Mouse (Mus musculus): Measurements from ENCODE around the gene Olfr1151. TPM values are rescaled to one million over a fixed set of nuclear protein-coding genes. Genes with fewer than 3 reads are reported as not detected.

Gene Olfr1151
- polyA plus RNA-seq (2017; shearing (Covaris generic)), result under 1 TPM in 1 of 2 experiments, not detected in 1; 0.45 TPM

DNA sequence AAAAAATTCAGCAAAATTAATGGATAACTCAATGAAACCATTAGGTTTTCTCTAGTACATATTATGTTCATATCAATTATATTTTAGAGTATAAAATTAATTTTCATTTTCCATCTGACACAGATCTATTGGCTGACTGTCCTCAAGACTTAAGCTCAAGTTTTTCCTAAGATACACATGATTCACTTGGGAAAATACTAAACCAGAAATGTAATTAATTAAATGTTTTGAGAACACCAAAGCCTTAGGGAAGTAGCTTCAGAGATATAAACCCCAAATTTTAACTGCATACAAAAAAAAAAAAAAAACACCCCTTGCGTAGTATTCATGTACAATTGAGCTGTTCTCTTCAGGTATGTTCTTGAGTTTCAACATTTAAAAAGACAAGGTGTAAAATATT is at the start of gene Olfr1151:
Gene Olfr1151, plus strand, starts transcription at position 301 of the 400 bp plus-strand sequence.

GRCm38 (mm10) chr2:87809522-87809921 is 46.1 kb upstream of the Olfr1151 start, which contains the start of gene Olfr1145:
Gene Olfr1145 (plus strand): TSS chr2:87809822.

DNA sequence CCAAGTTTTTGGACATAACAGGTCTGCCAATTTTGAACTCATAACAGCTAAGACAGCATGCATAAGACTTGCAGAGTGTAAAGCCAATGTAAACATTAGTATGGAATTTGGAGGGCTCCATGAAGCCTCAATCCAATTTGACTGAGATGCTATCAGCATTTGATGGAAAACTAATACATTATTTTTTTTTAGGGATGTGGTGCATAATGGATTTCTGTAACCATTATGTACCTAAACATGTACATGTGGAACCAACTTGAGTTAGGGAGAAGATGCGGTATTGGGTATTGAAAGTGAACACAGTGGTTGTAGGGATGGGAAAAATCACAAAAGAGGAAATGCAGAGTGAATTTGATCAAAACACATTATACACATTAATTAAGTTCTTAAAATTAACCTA is 25.4 kb upstream of the Olfr1151 start, which contains the start of gene Olfr1148:
Gene Olfr1148, plus strand, starts transcription at position 301 of the 400 bp plus-strand sequence.

GRCm38 (mm10) chr2:87843693-87844092 is 12.0 kb upstream of the Olfr1151 start, which contains the start of gene Olfr1150-ps1:
Gene Olfr1150-ps1 (plus strand): TSS chr2:87843993.

GRCm38 (mm10) chr2:87866192-87866591 is 10.5 kb downstream of the Olfr1151 start, which contains the start of gene Olfr1152:
Gene Olfr1152 (plus strand): TSS chr2:87866492.

GRCm38 (mm10) chr2:87894662-87895061 is 39.0 kb downstream of the Olfr1151 start, which contains the start of gene Olfr1153:
Gene Olfr1153 (plus strand): TSS chr2:87894962.

DNA sequence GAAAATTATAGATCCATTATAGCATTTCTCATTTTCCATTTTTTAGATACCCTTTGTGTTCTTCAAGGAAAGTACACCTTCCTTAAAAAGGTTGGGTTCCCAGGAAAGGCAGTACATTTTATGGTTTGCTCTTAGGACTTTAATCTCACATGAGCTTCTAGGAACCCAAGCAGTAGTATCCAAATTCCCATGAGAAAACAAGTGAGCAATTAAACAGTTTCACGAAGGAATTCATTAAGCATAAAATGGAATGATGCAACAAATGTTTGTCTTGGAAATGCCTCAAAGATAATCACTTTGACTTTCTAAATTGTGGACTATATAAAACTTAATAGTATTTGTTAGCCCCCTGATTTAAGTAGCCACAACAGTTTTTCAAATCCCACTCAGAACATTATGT is 49.4 kb downstream of the Olfr1151 start, which contains the start of gene Olfr1154:
Gene Olfr1154, minus strand, starts transcription at position 101 of the 400 bp plus-strand sequence.

Other genes with a start within 250 kb of the Olfr1151 start
- gene Olfr1130, start 249.7 kb upstream of the Olfr1151 start, polyA plus RNA-seq (2017; shearing (Covaris generic)), result not detected
- gene Olfr1131, start 228.8 kb upstream of the Olfr1151 start, polyA plus RNA-seq (2017; shearing (Covaris generic)), result under 1 TPM in 1 of 2 experiments, not detected in 1; 0.23 TPM
- gene Olfr1132, start 218.3 kb upstream of the Olfr1151 start, polyA plus RNA-seq (2017; shearing (Covaris generic)), result under 1 TPM in 1 of 2 experiments, not detected in 1; 0.25 TPM
- under 1 TPM in 1 of 2 experiments, not detected in 1; 0.53 TPM for gene Olfr1133, start 208.5 kb upstream of the Olfr1151 start, polyA plus RNA-seq (2017; shearing (Covaris generic))
- not detected for gene Olfr1134, start 197.4 kb upstream of the Olfr1151 start, polyA plus RNA-seq (2017; shearing (Covaris generic))
- gene Olfr1135, start 182.2 kb upstream of the Olfr1151 start, polyA plus RNA-seq (2017; shearing (Covaris generic)), result not detected
- gene Olfr1136, start 161.9 kb upstream of the Olfr1151 start, polyA plus RNA-seq (2017; shearing (Covaris generic)), result not detected
- not detected for gene Olfr1137, start 142.7 kb upstream of the Olfr1151 start, polyA plus RNA-seq (2017; shearing (Covaris generic))
- gene Olfr1138, start 115.9 kb upstream of the Olfr1151 start, polyA plus RNA-seq (2017; shearing (Covaris generic)), result under 1 TPM in 1 of 2 experiments, not detected in 1; 0.11 TPM
- under 1 TPM in 1 of 2 experiments, not detected in 1; 0.31 TPM for gene Olfr1140, start 112.1 kb upstream of the Olfr1151 start, polyA plus RNA-seq (2017; shearing (Covaris generic))
- gene Olfr1141, start 101.9 kb upstream of the Olfr1151 start, polyA plus RNA-seq (2017; shearing (Covaris generic)), result not detected
- gene Olfr152, start 76.4 kb upstream of the Olfr1151 start, polyA plus RNA-seq (2017; shearing (Covaris generic)), result not detected
- not detected for gene Olfr1143, start 55.3 kb upstream of the Olfr1151 start, polyA plus RNA-seq (2017; shearing (Covaris generic))
- gene Olfr1145, start 46.0 kb upstream of the Olfr1151 start, polyA plus RNA-seq (2017; shearing (Covaris generic)), result not detected
- under 1 TPM; 0.27 to 0.42 TPM for gene Olfr1148, start 25.3 kb upstream of the Olfr1151 start, polyA plus RNA-seq (2017; shearing (Covaris generic))
- not detected for gene Olfr1150-ps1, start 11.9 kb upstream of the Olfr1151 start, polyA plus RNA-seq (2017; shearing (Covaris generic))
- gene Olfr1152, start 10.6 kb downstream of the Olfr1151 start, polyA plus RNA-seq (2017; shearing (Covaris generic)), result under 1 TPM in 1 of 2 experiments, not detected in 1; 0.06 TPM
- under 1 TPM in 1 of 2 experiments, not detected in 1; 0.22 TPM for gene Olfr1153, start 39.1 kb downstream of the Olfr1151 start, polyA plus RNA-seq (2017; shearing (Covaris generic))
- gene Olfr1154, start 49.3 kb downstream of the Olfr1151 start, polyA plus RNA-seq (2017; shearing (Covaris generic)), result under 1 TPM in 1 of 2 experiments, not detected in 1; 0.20 TPM
- not detected for gene Olfr1155, start 89.3 kb downstream of the Olfr1151 start, polyA plus RNA-seq (2017; shearing (Covaris generic))
- gene Olfr1156, start 97.2 kb downstream of the Olfr1151 start, polyA plus RNA-seq (2017; shearing (Covaris generic)), result under 1 TPM; 0.06 to 0.07 TPM
- gene Olfr1157, start 112.4 kb downstream of the Olfr1151 start, polyA plus RNA-seq (2017; shearing (Covaris generic)), result under 1 TPM in 1 of 2 experiments, not detected in 1; 0.08 TPM
- not detected for gene Olfr74, start 118.8 kb downstream of the Olfr1151 start, polyA plus RNA-seq (2017; shearing (Covaris generic))
- not detected for gene Olfr1158, start 134.3 kb downstream of the Olfr1151 start, polyA plus RNA-seq (2017; shearing (Covaris generic))
- not detected for gene Olfr1160, start 152.4 kb downstream of the Olfr1151 start, polyA plus RNA-seq (2017; shearing (Covaris generic))
- gene Olfr1161, start 166.9 kb downstream of the Olfr1151 start, polyA plus RNA-seq (2017; shearing (Covaris generic)), result under 1 TPM in 1 of 2 experiments, not detected in 1; 0.41 TPM
- gene Olfr73, start 181.8 kb downstream of the Olfr1151 start, polyA plus RNA-seq (2017; shearing (Covaris generic)), result under 1 TPM in 1 of 2 experiments, not detected in 1; 0.11 TPM
- not detected for gene Olfr1162, start 195.3 kb downstream of the Olfr1151 start, polyA plus RNA-seq (2017; shearing (Covaris generic))
- not detected for gene Olfr1163, start 216.0 kb downstream of the Olfr1151 start, polyA plus RNA-seq (2017; shearing (Covaris generic))
- not detected for gene Olfr1164, start 238.1 kb downstream of the Olfr1151 start, polyA plus RNA-seq (2017; shearing (Covaris generic))